Mouse (Mus musculus) bone marrow, adult 2 months (tissue): ENCODE data around the gene Zdhhc9.

Experiments
- CTCF ChIP-seq: fragments of 200-500 bp; IDR thresholded peaks from 2 replicates; pipeline ENCODE4 v1.5.1; 2011; ENCODE audit warnings: low read length, control low read depth; ENCODE audit not compliant: control insufficient read depth, insufficient read depth
- POLR2A ChIP-seq: fragments of 200-500 bp; IDR thresholded peaks from 2 replicates; pipeline ENCODE4 v1.6.1; 2011; ENCODE audit warnings: low read depth, mild to moderate bottlenecking, control low read depth, low read length, borderline replicate concordance; ENCODE audit not compliant: control insufficient read depth

DNA sequence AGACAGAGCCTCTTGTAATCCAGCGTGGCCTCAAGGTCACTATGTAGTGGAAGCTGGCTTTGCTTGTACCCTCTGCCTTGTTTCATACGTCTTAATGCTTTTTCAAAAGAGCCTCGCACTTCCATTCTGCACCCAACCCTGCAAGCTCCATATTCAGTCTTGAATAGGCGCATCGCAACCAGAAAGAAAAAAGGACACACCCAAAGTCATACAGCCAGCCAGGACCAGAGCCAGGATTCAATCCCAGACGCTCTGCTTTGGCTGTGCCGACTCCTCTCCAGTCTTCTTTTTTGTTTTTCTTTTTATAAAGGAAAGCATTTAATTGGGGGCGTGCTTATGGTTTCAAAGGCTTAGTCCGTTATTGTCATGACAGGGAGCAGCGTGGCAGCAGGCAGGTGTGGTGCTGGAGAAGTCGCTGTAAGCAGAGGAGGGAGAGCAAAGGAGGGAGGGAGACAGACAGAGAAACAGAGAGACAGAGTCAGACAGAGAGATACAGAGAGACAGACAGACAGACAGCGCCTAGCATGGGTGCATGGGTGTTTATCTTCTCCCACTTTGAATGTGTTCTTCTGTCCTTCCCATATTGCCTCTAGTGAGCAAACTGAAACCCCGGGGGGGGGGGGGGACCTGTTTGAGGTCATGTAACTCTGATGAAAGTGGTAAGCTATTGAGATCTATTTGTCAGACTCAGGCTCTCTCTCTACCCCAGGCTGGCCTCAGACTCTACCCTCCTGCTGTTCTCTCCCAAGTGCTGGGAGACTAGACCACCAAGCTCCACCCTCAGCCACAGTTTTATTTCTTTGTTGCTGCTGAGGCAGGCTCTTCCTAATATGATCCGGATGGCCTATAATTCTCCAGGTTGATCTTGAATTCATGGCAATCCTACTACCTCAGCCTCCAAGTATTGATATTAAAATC is 69.1 kb downstream of the Zdhhc9 start:
- no peak for TF ChIP-seq CTCF
- no peak for TF ChIP-seq POLR2A
